Mouse (Mus musculus): ENCODE data around the gene Psmb4. TPM values are rescaled to one million over a fixed set of nuclear protein-coding genes. Genes with fewer than 3 reads are reported as not detected.
"Not testable (repeated sequence)": the region's sequence is repeated elsewhere in the genome, so short reads cannot be mapped to it uniquely, and the experiment has no call there.

Psmb4 gene
- total RNA-seq (2021): 100 to 1,000 TPM; 173 to 201 TPM
- long read RNA-seq, experiment 1, transcript Psmb4-201 (7 exons, 1,183 nt): major isoform, 57 of 61 reads
- long read RNA-seq, experiment 1, partial matches to known transcripts: 3 of 61 reads
- long read RNA-seq, experiment 1, other reads (novel, unspliced or antisense): 0 of 61 reads
- long read RNA-seq, experiment 2, transcript Psmb4-201 (7 exons, 1,183 nt): major isoform, 54 of 62 reads
- long read RNA-seq, experiment 2, partial matches to known transcripts: 6 of 62 reads
- long read RNA-seq, experiment 2, other reads (novel, unspliced or antisense): 1 of 62 reads

DNA sequence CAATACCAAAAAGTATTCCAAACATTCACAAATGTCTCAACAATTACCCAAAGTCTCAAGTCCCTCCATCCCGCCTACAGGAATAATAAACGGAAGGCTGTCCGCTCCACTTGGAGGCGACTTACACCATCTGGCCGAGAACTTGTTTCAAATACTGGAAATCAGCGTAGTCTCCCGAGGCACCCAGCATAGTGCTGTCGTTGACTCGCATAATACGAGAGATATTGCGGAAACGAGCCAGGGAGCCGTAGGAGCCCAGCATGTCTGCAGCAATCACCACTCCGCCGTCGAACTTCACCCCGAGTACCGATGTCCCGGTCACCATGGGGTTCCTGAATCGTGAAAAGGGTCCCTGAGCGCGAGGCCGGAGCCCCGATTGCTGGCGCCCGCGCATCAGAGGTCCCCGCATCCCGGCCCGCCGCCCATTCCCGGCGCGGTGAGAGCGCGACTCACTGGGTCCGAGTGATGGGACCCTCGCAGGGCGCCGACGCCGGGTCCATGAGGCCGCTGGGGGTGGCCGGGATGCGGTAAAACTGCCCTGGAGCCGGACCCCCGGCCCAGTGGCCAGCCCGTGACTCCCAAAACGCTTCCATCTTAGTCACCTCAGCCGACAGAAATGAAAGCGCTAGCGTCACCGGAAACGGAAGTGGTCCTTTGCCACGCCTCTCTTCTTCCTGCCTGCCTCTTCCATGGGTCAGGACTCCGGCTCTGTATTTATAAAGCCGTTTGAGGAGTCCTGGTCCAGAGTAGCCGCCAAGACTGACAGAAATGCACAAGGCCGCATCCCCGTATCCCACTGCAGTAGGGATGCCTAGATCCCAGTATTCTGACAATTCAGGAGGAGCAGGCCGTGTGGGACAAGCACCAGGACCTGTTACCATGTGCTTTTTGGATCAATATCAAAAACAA is at the start of gene Psmb4:
Psmb4 (minus strand) TSS at position 646 of the 909 bp plus-strand sequence.
- DNase-seq (ENCODE audit: low spot score): peak; percentile 89

DNA sequence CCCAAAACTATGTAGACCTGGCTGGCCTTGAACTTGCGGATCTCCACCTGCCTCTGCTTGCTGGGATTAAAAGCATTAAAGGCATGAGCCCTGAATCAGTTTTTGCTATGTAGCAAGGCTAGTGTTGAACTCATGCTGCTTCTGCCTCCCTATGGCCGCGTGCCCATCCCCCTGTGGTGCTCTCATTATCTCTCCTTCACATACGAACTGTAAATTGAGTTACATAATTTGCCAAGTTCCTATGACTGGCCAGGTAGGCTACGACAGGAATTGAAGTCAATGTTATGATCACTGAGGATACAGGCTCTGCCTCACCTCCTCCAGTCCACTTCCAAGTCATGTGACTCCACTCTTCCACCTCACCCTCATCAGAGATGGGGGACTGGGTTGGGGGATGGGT is 49.4 kb upstream of the Psmb4 start:
- DNase-seq (ENCODE audit: low spot score): not testable (repeated sequence)

DNA sequence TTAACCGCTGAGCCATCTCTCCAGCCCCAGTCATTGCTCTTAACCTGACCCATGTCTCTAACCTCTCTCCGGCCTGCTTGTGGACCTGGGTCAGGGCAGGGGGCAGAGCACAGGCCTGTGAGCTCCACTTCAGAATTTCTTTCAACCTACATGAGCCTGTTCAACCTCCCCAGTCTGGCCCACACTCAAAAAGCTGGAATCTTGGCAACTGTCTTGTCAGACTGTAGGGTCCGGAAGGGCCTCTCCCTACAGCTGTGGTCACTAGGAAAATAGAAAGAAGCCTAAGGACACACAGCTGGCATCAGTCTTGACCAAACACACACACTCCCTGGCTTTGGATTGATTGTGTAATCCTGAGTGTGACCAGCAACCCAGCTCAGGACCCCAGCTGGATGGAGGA is 48.6 kb upstream of the Psmb4 start:
- peak; percentile 72 for DNase-seq (ENCODE audit: low spot score)

GRCm38 (mm10) chr3:94934564-94934963 is 47.8 kb upstream of the Psmb4 start:
- not testable (repeated sequence) for DNase-seq (ENCODE audit: low spot score)

DNA sequence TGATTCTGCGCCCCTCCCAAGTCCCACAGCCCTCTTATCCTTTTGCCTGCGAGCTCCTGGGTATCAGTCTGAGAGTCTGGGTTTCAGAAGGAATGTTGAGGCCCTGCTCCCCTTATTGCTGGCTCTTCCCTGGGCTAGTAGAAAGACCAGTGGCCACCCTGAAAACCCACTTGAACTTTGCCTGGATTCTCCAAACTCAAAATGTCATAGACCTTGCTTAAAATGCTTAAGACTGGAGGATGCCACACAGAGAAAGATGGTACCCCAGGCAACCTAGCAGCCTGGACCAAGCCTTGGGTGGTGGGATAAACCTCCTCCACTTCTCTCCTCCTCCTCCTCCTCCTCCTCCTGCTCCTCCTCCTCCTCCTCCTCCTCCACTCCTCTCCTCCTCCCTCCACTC is 46.8 kb upstream of the Psmb4 start:
- not testable (repeated sequence) for DNase-seq (ENCODE audit: low spot score)

DNA sequence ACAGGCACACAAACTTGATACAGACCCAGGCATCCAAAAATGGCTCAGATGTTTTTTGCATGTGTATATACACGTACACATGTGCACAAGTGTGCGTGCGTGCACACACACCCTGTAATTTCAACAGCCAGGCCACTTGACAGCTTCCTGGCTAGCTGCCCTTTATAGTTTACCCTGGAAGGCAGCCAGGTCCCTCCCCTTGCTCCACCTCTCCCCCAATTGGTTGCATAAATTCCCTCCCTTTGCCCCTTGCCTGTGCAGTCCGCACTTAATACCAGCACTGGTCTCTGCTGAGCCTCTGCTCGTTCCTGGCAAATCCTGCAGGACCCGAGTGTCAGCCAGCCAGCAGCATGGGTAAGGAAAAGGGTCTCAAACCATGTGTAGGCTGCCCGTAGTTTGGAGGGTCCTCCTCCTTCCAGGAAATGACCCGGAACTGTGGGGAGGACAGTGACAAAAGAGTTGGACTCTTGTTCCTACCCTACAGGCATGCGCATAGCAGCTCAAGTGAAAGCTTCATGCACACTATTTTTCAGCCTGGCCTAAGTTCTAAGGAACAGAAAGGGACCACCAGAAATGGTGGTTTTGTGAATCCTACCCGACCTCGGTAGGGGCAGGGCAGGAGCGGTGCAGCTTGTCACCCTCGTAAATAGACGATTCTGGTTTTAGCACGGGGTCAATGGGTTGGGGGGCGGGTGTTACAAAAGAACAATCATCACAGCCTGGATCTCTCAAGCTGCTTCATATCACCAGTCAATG is 46.2 kb upstream of the Psmb4 start, which contains the start of gene Selenbp1:
Selenbp1 (plus strand) TSS at position 248 of the 756 bp plus-strand sequence.
- peak; percentile 83 for DNase-seq (ENCODE audit: low spot score)

DNA sequence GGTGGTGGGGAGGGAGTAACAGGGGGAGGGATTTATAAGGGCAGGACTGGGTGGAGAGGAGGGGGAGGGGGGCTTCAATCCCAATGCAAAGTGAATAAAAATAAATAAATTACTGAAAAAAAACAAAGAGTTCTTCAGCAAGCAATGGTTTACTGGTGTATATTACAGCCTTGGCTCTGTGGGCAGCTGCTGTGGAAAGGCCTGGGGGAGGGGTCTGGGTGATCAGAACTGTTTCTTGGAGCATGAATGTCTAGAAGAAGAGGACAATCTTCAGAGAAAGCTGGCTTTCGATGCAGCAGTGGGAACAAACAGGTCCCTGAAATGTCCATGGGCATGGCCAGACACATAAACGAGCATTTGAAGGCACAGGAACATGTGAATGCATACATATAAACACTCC is 45.5 kb upstream of the Psmb4 start:
- DNase-seq (ENCODE audit: low spot score): not testable (repeated sequence)

GRCm38 (mm10) chr3:94931427-94932082 is 44.8 kb upstream of the Psmb4 start:
- DNase-seq (ENCODE audit: low spot score): not testable (repeated sequence)

GRCm38 (mm10) chr3:94930386-94931266 is 43.9 kb upstream of the Psmb4 start:
- DNase-seq (ENCODE audit: low spot score): not testable (repeated sequence)

- not testable (repeated sequence) for DNase-seq (ENCODE audit: low spot score)
These were observed 42.2 kb upstream of the Psmb4 start for GRCm38 (mm10) chr3:94928979-94929378.

GRCm38 (mm10) chr3:94926301-94926736 is 39.6 kb upstream of the Psmb4 start:
- not testable (repeated sequence) for DNase-seq (ENCODE audit: low spot score)

GRCm38 (mm10) chr3:94924688-94925087 is 37.9 kb upstream of the Psmb4 start:
- no peak for DNase-seq (ENCODE audit: low spot score)

- no peak for DNase-seq (ENCODE audit: low spot score)
These were observed 35.6 kb upstream of the Psmb4 start for GRCm38 (mm10) chr3:94922333-94922732.

DNA sequence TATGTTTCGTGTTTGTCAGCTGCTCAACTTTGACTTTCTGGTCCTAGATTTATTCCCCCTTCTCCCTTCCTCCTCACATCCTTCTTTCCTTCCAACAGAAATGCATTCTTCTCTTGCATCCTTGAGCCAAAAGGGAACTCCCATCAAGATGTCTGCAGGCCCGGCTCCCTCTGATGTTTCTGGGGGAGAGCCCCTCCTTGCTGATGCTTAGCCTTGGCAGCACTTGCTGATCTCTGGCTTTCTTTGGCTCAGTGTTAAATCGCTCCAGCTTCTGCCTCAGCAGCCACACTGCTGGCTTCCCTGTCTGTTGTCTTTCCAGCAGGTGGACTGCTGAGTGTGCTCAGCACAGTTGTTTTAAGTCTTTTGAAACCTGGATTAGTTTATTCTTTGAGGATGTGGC is 34.3 kb upstream of the Psmb4 start:
- no peak for DNase-seq (ENCODE audit: low spot score)

DNA sequence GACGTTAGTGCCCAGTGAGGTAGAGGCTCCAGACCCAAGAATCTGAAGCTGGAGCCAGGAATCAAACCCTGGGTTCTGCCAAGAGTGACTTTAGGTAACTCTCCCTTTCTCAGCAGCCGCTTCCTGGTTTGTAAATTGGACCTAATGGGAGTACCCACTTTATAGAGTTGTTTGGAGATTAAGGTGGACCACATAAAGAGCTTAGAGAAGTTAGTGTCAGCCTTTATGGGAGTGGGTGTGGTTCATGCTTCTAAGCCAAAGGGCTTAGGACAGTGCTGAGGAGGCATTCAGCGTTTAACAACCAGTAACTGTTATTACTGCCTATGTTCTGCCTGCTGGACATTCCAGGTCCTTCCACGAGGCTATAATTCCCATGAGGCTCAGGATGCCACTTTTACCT is 32.1 kb upstream of the Psmb4 start:
- DNase-seq (ENCODE audit: low spot score): no peak

GRCm38 (mm10) chr3:94917816-94918361 is 31.1 kb upstream of the Psmb4 start:
- no peak for DNase-seq (ENCODE audit: low spot score)

DNA sequence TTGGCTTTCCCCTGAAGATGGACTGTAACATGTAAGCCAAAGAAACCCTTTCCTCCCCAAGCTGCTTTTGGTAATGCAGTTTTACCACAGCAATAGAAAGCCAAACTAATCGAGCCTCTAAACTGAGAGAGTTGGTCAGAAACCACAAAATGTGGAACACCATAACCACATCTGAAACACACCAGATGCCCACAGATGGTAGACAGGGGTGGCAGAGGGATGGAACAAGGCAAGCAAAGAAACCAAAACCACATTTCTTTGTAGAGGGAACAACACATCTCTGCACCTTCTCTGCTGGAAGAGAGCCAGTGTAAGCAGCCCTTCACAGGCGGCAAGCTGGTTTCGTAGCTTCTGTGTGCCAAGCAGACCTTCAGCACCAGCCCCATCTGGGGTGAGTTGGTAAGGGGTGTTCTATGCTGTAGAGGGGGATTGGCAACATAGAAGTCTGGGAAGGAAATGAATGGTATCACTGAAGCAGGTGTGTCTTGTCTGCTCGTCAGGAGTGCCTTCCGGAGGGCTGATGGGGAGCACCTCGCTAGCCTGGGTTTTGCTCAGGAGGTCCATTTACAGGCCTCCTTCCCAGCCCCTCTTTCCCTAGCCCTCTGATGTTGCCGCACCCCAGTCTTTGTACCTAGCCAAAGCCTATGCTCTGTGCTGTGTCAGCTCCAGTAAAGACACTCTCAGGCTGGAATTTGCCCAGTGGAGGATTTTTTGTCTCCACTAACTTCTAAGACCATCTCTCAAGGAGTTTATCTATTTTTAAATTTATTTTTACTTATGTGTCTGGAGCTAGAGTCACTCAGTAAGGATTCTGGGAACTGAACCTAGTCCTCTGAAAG is 29.4 kb upstream of the Psmb4 start:
- DNase-seq (ENCODE audit: low spot score): no peak

DNA sequence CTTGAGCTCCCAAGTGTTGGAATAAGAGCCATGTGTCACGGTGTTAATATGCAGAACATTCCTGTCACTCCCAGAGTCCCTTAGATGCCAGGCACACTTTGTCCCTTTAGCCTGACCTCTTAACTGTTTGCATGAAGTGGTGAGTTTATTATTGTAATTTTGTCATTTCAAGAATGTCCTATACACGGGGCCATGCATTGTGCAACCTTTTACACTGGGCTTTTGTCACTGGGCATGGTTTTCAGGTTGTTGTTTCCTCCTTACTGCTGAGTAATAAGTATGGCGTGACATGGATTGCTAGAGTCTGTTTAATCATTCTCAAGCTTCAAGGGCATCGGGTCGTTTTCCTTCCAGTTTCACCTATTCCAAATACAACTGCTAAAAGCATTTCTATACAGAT is 27.0 kb upstream of the Psmb4 start:
- DNase-seq (ENCODE audit: low spot score): no peak
